Mouse (Mus musculus): ENCODE measurements around the gene Shc3. TPM values are rescaled to one million over a fixed set of nuclear protein-coding genes. Genes with fewer than 3 reads are reported as not detected.

Gene Shc3
- polyA plus RNA-seq, 1 experiment = 1.1 TPM

GRCm38 (mm10) chr13:51466117-51466841 lies 102.9 kb downstream of the Shc3 start:
- Histone ChIP-seq H3K36me3 (ENCODE audit: control insufficient read depth, insufficient read depth, low read length) (no peaks in the 10 kb centered on the region), H3K4me1 (ENCODE audit: control insufficient read depth, insufficient read depth, low read length) (no peaks in the 10 kb centered on the region), H3K4me3 (ENCODE audit: insufficient read depth, low read depth, low read length) (no peak overlapping the region), H3K27ac (ENCODE audit: insufficient read depth, low read depth, low read length) (no peak overlapping the region), H3K27me3 (replicated peaks; ENCODE audit: control insufficient read depth, insufficient read depth, low read length) (no peaks in the 10 kb centered on the region)
- no peak for DNase-seq
- WGBS = 55% methylated on average over 14 of the region's 14 CpGs
- TF ChIP-seq POLR2A (IDR thresholded peaks at IDR 0.05; ENCODE audit: low read depth, low read length) (no peak), CTCF (conservative IDR thresholded peaks at IDR 0.05; ENCODE audit: insufficient read depth, insufficient read length, low read depth, low read length) (no peak)

DNA sequence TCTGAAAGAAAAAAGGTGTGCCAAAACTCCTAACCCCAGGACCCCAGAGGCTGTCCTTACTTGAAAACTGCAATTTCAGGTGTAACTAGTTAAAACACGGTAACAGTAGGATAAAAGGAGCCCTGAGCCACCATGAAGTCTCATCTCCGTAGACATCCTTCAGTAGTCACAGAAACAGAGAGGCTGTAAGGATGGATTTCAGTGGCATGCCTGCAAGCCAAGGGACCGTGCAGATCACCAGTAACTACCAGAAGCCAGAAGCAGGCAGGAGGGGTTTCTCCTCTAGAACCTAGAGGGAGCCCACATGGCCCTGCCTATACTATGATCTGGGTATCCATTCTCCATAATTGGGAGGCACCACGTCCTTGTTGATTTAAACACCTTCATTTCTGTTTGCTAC lies 104.9 kb downstream of the Shc3 start:
- Histone ChIP-seq H3K36me3 (ENCODE audit: control insufficient read depth, insufficient read depth, low read length) (no peaks in the 10 kb centered on the region), H3K4me1 (ENCODE audit: control insufficient read depth, insufficient read depth, low read length) (no peaks in the 10 kb centered on the region), H3K27ac (ENCODE audit: insufficient read depth, low read depth, low read length) (no peak overlapping the region), H3K27me3 (replicated peaks; ENCODE audit: control insufficient read depth, insufficient read depth, low read length) (no peaks in the 10 kb centered on the region), H3K4me3 (ENCODE audit: insufficient read depth, low read depth, low read length) (no peak overlapping the region)
- TF ChIP-seq CTCF (conservative IDR thresholded peaks at IDR 0.05; ENCODE audit: insufficient read depth, insufficient read length, low read depth, low read length) = no peak
- no peak for TF ChIP-seq POLR2A (IDR thresholded peaks at IDR 0.05; ENCODE audit: low read depth, low read length)
- DNase-seq = no peak
- 34% methylated on average over 4 of the region's 4 CpGs for WGBS

- Histone ChIP-seq H3K36me3 (ENCODE audit: control insufficient read depth, insufficient read depth, low read length) (no peaks in the 10 kb centered on the region), H3K4me3 (ENCODE audit: insufficient read depth, low read depth, low read length) (no peak overlapping the region), H3K27me3 (replicated peaks; ENCODE audit: control insufficient read depth, insufficient read depth, low read length) (no peaks in the 10 kb centered on the region), H3K27ac (ENCODE audit: insufficient read depth, low read depth, low read length) (no peak overlapping the region), H3K4me1 (ENCODE audit: control insufficient read depth, insufficient read depth, low read length) (no peaks in the 10 kb centered on the region)
- TF ChIP-seq CTCF (conservative IDR thresholded peaks at IDR 0.05; ENCODE audit: insufficient read depth, insufficient read length, low read depth, low read length) (no peak), POLR2A (IDR thresholded peaks at IDR 0.05; ENCODE audit: low read depth, low read length) (no peak)
- WGBS = 55% methylated on average over 4 of the region's 4 CpGs
- DNase-seq = no peak
Measured at GRCm38 (mm10) chr13:51456190-51456878, 112.9 kb downstream of the Shc3 start.

DNA sequence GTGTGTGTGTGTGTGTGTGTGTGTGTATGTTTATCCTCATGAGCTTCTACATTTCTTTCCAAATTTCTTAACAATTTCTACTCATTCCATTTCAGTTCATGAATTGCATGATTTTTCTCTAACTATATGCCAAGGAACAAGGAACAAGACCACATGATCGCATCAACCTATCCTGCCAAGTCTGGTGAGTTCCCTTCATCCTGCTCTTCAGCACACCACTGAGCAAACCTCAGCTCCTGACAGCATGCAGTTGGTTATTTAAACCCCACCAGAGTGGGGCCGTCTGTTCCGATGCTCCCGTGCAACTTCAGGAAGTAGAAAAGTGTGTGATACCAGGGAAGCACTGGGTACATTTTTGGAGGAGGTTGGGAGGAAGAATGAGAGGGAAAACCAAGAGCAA lies 122.7 kb downstream of the Shc3 start:
- Histone ChIP-seq H3K27me3 (replicated peaks; ENCODE audit: control insufficient read depth, insufficient read depth, low read length) (no peaks in the 10 kb centered on the region), H3K4me1 (ENCODE audit: control insufficient read depth, insufficient read depth, low read length) (no peaks in the 10 kb centered on the region), H3K4me3 (ENCODE audit: insufficient read depth, low read depth, low read length) (no peak overlapping the region), H3K27ac (ENCODE audit: insufficient read depth, low read depth, low read length) (no peak overlapping the region), H3K36me3 (ENCODE audit: control insufficient read depth, insufficient read depth, low read length) (no peaks in the 10 kb centered on the region)
- DNase-seq = no peak
- TF ChIP-seq POLR2A (IDR thresholded peaks at IDR 0.05; ENCODE audit: low read depth, low read length) = no peak
- TF ChIP-seq CTCF (conservative IDR thresholded peaks at IDR 0.05; ENCODE audit: insufficient read depth, insufficient read length, low read depth, low read length) = no peak
- WGBS = 71% methylated on average over 4 of the region's 4 CpGs

DNA sequence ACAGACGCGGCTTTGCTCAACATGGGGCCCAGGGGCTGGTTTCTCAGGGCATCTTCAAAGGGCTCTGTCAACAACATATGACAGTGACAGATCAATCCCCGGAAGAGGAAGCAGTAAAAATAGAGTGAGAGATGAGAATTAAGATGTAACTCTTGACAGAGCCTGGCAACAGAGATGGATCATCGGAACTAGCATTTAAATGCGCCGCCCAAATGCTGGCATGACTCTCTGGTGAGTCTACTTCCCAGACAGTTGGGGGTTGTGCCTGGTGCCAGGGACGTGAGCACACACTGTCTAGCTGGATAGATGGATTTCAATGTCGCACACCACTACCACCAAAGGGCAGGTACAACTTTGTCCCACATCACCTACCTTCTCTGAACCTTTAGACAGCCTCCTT lies 126.3 kb downstream of the Shc3 start:
- Histone ChIP-seq H3K27me3 (replicated peaks; ENCODE audit: control insufficient read depth, insufficient read depth, low read length) (no peaks in the 10 kb centered on the region), H3K27ac (ENCODE audit: insufficient read depth, low read depth, low read length) (no peak overlapping the region), H3K4me1 (ENCODE audit: control insufficient read depth, insufficient read depth, low read length) (no peaks in the 10 kb centered on the region), H3K36me3 (ENCODE audit: control insufficient read depth, insufficient read depth, low read length) (no peaks in the 10 kb centered on the region), H3K4me3 (ENCODE audit: insufficient read depth, low read depth, low read length) (no peak overlapping the region)
- TF ChIP-seq CTCF (conservative IDR thresholded peaks at IDR 0.05; ENCODE audit: insufficient read depth, insufficient read length, low read depth, low read length) (no peak), POLR2A (IDR thresholded peaks at IDR 0.05; ENCODE audit: low read depth, low read length) (no peak)
- 79% methylated on average over 8 of the region's 8 CpGs for WGBS
- no peak for DNase-seq

DNA sequence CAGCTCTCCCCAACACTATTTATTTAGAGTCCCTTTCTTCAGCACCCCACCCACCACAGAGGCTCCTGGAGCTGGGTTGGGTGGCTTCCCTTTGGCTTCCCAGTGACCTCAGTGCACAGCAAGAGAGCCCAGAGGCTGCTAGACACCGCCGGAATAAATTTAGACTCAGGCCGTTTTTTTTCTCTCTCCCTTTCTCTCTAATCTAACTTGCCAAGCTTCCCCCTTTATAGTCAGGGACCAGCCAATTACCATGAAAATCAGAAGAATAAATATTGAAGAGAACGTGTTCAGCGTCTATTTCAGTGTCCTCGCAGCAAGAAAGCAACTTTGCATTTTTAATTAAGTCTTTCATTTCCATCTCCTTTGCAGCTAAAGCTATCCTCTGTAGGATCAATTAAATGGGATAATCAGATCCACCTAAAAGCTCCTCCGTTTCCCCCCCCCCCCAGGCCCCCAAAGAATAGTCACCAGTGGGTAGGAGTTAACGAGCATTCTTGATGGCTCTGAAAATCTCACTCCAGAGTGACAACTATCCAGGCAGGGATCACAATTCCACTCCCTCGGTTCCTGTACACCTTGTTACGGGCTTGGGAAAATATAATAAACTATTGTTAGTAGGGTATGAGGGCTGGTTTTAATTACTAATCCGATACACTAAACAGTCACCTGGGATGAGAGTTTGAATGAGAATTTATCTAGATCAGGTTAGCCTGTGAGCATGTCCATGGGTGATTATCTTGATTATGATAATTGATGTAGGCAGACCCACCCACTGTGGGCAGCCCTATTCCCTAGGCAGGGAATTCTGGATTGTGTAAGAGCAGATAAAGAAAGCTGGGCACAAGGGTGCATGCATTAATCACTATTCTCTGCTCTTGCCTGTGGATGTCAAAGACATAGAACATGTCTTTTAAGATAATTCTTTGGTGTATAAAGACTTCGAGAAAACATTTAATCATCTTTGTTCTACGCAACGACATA lies 131.8 kb downstream of the Shc3 start:
- no peaks in the 10 kb centered on the region for H3K36me3 ChIP-seq (ENCODE audit: control insufficient read depth, insufficient read depth, low read length)
- DNase-seq = no peak
- 84% methylated on average over 14 of the region's 14 CpGs for WGBS
- no peaks in the 10 kb centered on the region for H3K4me1 ChIP-seq (ENCODE audit: control insufficient read depth, insufficient read depth, low read length)
- H3K27me3 ChIP-seq (replicated peaks; ENCODE audit: control insufficient read depth, insufficient read depth, low read length) = no peaks in the 10 kb centered on the region
- H3K27ac ChIP-seq (ENCODE audit: insufficient read depth, low read depth, low read length) = no peak overlapping the region
- TF ChIP-seq POLR2A (IDR thresholded peaks at IDR 0.05; ENCODE audit: low read depth, low read length) (no peak), CTCF (conservative IDR thresholded peaks at IDR 0.05; ENCODE audit: insufficient read depth, insufficient read length, low read depth, low read length) (no peak)
- no peak overlapping the region for H3K4me3 ChIP-seq (ENCODE audit: insufficient read depth, low read depth, low read length)

Data from kidney, adult 2 months (tissue).